Mouse (Mus musculus) gastrocnemius, adult 18-20 months (tissue): ENCODE measurements around the gene Col4a1. TPM values are rescaled to one million over a fixed set of nuclear protein-coding genes. Genes with fewer than 3 reads are reported as not detected.

ENCODE experiments used
- DNase-seq: peaks from one replicate; pipeline ENCODE4 v3.0.0; 2021; ENCODE audit warnings: low spot score
- total RNA-seq, 2 experiments: library from RNA; stranded (reverse); gene quantifications; 2 replicates each; pipeline ENCODE4 v1.2.3; 2021

Col4a1 gene
- total RNA-seq, 2 experiments from 2014 or later = 66.5 to 81.6 TPM

DNA sequence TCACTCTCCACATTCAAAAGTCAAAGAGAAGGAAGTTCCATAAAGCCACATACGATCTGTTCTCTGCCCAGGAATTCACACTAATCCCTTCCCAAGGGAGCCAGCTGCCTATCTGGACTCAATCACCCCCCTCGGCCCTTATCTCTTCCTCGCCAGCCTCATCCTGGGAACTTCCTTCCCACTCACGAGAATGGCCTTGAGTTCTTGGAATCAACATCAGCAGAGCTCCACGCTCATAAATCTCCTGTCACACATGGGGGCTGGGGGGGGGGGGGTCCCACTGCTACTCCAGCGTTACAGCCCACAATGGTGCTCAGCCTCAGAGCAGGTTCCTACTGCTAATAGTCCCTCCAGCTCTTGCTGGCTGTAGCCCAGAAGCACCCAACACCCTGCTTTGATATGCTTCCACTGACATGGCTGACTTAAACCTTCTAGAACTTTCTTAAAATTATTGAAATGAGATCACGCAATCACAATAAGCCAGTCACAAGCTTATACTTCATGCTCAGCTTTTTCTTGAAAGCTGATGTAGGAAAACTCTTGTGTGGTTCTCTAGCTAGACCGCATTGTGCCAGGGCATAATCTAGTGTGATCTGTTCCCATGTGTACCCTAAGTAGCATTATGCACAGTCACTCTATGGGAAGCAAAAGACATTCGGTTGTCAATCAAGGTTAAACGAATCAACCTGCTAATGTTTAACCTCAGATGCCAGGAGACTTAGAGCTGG, 78.3 kb downstream of the Col4a1 start:
- DNase-seq = no peak

DNA sequence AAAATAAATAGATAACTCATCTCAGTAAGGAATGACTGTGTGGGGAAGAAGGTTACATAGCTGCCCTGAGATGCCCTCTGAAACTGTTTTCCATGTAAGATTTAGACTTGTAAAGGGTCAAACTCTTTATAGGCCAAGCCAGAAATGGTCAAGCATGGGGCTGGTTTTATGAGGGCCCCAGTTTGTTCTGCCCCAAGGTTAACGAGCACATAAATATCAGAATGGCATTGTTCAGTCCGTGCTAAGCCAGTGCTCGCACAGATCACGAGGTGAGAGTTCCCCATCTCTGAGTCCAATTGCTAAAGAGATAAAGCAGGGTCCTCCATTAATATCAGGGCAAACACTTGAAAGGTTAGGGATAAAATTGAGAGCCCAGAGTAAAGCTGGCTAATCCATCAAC, 79.6 kb downstream of the Col4a1 start:
- no peak for DNase-seq

DNA sequence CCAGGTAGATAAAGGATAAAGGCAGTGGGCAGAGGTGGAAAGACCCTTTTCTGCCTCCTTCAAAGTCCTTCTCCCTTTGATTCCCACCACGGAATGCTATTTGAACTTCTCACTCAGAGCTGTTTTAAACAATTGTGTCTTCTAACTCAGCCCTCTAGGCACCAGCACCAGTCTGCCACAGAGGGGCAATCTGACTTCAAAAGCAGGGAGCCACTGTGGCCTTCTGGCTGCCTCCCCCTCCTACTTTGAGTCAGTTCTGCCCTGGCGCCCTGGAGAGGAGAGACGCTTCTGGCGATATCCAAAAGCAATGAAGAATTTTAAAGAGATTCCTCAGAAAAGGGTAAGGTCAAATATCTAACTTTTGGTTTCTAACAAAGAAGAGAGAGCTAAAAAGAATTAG, 82.3 kb downstream of the Col4a1 start:
- no peak for DNase-seq

DNA sequence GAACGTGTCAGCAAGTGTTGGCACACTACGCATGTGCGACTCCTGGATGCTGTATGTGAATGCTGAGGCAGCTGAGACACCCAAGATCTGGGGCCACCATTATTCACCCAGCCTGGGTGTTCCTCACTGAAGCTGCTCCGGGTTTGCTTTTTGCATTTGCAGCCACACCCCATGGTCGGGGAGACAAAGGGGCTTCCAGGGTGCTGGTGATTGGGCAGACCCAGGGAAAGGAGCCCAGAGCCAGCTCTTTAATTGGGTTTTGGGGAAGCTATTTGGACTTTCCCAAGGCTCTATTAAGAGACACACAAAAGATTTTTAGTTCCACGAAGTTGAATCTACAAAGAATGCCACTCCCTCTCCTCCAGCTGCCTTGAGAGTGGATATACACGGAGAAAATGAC, 85.2 kb downstream of the Col4a1 start:
- no peak for DNase-seq

DNA sequence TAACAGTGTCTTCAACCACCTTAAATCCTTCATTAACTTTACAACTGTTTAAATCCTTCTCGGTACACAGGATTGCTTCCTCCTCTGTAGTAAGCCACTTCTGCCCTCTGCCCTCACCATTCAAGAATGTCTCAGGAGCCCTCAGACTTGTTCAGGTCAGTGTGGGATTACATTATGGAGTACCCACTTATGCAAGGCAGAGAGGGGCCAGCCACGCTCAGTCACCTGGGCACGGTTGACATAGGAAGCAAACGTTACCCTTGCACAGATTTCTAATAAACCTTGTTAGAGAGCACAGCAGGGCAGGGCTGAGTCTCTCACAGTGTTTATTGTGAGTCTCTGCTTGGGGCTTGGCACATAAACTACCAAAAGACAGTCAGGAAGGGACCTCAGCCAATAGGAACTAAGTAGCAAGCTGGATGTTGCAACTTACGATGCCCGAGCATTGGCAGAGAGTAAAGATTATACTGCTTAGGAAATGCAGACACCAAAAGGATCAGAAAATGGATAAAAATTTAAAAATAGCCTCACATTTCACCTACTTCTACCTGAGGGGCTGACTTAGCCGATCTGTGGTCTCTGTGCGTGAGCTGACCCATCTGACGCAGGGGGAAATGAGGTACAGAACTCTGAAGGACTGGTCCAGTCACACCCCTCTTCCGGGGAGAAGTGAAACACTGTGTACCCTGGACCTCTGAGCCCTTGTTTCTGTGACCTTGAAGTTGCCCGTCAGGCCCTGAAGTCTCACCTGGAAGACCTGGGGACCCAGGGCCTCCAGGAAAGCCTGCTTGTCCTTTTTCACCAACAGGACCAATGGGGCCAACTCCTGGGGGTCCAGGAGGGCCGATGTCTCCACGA, 86.8 kb downstream of the Col4a1 start:
- no peak for DNase-seq

DNA sequence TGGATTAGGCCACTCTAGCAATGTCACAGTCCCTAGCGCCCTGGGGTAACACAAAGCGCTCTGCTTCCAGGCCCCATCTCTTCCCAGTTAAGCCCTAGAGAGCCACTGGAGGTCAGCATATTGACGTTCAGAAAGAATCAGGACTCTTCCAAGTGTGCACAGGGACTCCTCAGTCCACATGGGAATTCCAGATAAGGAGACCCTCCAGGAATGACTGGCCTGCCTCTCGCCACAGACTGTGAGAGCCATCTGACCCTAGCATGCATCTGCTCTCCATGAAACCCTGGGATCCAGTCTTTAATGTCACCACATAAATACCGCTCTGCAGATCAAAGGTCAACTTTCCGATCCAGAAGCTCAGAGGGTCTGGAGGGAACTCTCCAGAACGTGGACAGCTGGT, 88.4 kb downstream of the Col4a1 start:
- no peak for DNase-seq

DNA sequence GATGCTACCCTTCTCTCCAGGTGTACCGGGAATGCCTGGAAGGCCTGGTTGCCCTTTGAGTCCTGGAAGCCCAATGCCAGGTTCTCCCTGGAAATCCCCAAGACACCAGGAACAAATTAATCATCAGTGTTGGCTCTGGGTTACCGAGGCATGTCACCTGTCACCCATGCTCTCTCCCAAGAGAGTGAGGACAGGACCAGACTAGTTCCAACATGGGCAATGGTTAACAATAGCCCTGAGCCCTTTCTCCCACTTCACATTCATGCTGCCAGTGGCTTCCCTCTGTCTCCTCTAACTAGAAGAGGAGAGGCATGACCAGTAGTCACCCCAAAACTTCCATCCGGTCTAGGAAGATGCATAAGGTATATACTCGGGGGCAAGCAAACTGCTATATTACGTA, 91.3 kb downstream of the Col4a1 start:
- no peak for DNase-seq

DNA sequence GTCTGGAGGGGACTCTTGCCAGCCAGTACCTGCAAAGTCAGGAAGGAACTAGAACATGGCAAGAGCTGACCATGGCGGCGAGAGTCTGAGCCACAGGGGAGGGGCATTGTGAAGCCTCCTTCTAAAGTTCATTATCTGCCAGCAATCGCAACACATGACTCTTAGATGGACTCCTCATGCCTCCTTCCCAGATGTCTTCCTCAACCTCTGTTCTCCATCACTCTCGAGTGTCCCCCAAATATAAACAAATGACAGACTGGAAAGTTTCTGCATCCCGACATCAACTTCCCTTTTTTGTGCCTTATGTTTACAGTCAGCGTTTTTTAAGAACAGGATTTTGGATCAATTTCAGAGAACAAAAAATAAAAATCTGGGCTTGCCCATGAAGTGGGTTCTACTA, 93.3 kb downstream of the Col4a1 start:
- no peak for DNase-seq

DNA sequence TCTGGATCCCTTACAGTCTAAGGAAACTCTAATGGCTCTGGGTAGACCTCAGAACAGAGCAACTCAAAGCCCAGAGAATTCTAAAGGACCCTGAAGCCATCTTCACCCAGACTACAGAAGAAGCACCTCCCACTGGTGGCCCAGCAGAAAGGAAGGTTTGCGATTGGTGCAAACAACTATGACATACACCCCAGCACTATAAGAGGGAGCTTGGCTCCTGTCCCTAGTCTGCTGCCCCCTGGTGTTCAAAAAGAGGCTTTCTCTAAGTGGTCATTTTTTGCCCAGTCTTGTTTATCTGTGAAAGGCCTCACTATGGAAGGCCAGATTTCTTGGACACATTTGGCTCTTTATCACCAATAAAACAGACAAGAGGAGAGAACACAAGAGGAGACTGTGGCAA, 97.4 kb downstream of the Col4a1 start:
- DNase-seq = peak; percentile 57

DNA sequence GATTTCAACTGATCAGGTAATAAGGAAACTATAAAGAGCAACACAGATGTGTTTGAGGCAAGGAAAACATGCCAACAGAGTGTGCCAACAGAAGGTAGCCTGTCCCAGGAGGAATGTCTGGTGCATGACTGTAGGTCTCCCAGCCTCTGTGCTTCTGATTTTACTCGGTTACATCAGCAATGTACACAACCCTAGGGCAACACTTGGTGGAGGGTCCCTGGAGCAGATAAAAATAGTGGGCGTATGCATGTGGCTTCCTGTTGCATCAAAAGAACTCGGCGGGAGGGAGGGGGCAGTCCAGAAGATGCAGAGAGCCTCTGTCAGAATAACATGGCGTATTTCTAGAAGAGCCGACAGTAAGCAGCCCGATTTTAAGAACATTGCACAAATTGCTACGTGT, 106.1 kb downstream of the Col4a1 start:
- DNase-seq = no peak

DNA sequence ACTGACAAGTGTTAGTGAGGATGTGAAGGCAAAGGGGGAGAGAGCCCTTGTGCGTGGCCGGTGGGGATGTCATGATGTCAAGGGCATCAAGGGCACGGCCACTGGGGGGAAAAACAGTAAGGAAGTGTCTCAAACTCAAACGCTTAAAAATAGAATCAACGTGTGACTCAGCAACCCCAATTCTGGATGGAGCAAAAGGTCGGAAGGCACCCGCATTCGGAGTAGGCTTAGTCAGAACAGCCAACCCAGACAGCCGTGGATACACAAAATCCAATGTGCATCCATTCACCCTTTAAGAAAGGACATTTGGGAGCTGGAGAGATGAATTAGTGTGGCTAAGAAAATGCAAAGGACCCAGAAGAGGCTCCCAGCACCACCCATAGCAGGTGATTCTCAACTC, 107.1 kb downstream of the Col4a1 start:
- DNase-seq = no peak

DNA sequence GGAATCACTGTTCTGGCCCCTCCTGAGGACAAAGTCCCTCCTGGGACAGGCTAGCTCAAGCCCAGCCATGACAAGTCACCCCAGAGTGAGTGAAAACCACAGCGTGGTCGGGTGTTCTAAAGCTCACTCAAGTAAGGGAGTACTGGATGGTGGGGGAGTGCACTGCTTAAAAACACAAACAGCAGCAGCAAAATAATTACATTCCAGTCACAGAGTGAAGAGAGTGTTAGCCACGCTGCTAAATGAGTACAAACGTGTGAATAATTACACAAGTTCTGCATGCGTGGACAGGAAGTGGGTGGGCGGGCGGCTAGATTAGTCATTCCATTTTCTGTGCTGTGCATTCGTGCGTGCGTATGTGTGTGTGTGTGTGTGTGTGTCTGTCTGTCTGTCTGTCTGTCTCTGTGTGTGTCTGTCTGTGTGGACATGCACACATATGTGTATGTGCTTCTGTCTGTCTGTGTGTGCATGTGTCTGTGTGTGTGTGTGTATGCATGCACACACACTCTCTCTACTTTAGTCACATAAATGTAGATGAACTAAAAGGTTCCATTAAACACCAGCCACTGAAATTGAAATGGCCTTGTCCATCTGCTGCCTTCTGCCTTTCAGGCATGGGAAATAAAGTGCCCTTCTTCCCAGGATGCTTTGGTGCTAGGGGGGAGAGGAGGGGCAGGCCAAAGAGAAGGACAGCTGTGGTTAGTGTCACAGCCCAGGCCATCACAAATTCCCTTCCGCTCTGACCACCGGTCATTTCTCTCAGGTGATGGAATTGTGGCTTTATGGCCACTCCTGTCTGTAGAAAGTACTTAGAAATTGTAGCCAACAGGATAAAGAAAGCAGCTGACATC, 109.1 kb downstream of the Col4a1 start:
- DNase-seq = no peak

DNA sequence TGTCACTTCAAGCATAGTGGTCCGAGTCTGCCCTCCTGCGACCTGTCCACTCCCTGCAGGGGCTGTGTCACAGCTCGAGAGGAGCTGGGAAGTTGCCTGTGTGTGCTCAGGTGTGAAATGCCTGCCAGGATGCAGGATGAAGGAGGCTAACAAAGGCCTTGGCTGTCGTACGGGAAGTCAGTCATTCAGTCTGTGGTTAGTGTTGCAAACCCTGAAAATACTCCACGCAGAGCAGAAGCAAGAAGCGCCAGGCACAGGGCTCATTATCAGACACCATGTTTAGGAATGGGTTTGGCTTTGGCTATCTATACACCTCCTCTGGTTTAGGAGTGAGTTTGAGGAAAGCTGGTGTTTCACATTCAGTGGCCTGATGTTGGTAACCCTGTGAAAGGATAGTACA, 114.0 kb downstream of the Col4a1 start:
- no peak for DNase-seq

DNA sequence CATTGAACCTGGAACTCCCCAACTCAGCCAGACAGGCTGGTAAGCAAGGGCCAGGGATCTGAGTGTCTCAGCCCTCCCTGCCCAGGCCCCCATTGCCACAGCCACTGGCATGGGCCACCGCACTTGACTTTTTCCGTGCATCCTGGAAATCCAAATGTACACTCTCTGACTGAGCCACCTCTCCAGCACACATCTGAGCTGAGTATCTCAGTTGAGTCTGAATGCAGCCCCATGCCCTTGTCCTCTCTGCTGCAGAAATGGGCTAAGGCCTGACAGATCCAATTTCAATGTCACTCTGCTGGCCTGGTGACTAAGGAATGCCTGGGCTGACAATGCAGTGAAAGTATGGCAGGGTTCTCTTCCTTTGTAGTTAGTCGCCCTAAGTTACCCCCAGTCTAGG, 114.6 kb downstream of the Col4a1 start:
- no peak for DNase-seq

DNA sequence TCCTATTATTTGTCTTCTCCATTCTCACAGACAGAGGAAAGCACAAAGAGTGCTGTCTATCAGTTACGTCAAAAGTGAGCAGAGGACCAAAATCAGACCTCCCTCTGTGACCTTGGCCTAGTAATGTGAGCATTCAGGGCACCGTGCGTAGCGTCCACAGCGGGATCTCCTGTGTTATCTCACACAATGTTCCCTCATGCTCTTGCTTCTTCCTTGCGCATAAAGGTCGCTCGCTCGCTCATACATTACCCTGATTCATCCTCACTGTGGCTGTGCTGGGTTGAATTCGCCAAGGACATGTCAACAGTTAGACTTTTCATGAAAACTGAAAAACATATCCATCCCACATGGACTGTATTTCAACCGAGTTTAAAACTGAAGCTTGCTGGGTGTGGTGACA, 115.4 kb downstream of the Col4a1 start:
- DNase-seq = no peak

DNA sequence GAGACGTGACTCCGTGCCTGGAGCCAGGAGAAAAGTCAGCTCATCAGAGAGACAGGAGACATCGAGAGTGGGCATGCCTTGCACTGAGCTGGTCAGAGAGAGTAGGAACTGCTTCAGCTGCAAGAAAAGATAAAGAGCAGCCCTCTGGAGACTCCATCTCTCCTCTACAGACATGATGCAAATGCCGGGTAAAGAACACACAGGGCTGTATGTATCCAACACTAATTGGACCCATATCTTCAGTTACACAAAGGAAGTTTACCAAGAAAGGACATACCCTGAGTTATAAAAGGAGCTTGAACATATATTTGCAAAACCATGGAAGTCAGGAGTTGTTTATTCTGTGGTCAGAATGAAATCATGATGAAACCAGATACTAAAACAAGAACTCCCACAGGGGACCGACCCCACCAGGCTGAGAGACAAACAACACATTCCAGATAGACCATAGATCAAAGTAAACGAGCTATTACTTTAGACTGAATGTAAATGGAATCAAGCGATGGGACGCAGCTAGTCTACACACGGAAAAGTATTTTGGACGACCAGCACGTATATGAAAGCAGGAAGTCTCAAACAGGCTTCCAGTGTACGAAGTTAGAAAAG, 119.8 kb downstream of the Col4a1 start:
- DNase-seq = no peak

DNA sequence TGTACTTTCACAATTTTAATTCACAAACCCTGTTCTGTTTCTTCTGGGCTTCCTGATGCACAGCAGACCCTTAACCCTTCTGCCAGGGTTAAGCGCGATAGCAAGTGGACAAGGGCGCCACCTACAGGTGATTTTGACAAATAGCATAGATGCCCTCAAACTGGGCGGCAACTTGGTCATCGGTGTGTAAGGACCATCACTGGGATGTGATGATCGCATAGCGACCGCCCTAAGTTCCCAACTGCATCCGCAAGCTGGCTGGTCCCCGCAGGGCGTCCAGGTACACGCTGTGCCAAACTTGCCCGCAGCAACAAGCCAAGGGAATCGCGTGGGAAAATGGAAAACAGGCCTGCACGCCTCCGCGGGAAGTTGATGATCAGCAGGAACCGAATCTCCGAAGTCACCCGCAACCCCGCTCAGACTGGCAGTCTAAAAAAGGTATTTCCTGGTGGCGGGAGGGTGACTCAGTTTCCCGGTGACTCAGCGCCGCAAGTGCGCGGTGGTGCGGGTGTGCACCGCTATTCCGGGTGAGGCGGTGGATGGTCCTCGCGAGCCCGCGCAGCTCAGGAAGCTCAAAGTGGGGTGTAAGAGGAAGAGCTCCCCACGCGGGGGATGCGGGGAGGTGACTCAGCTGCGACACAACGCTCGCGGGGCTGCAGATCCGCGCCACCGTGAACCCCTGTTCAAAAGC, 124.9 kb downstream of the Col4a1 start:
- peak; percentile 79 for DNase-seq

DNA sequence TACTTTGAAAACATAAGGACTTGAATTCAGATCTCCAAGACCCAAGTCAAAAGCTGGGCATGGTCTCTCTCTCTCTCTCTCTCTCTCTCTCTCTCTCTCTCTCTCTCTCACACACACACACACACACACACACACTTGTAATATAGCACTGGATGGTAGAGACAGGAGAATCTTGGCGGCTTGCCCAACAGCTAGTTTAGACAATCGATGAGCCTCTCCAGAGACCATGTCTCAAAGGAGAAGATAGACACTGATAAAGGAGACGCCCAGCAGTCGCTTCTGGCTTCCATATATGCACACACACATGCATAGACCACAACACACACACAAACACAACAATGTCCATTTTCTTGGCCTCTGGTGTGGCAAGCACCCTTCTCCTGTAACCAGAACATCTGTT, 126.2 kb downstream of the Col4a1 start:
- no peak for DNase-seq

DNA sequence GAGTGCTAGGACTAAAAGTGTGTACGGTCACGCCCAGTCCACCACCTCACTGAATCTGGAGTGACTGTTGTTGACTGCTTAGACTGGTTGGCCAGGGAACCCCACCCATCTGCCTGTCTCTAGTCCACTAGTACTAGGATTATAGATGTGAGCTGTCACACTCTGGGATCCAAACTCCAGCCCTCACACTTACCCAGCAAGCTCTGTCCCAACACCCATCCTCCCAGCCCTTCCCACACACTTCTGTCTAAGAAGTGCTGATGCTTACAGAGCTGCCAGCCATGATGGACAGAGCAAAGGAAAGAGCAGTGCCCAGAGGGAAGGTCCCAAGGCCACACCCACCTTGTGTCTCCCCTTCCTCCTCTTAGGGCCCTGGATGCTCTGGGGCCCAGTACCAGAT, 127.0 kb downstream of the Col4a1 start:
- DNase-seq = no peak

DNA sequence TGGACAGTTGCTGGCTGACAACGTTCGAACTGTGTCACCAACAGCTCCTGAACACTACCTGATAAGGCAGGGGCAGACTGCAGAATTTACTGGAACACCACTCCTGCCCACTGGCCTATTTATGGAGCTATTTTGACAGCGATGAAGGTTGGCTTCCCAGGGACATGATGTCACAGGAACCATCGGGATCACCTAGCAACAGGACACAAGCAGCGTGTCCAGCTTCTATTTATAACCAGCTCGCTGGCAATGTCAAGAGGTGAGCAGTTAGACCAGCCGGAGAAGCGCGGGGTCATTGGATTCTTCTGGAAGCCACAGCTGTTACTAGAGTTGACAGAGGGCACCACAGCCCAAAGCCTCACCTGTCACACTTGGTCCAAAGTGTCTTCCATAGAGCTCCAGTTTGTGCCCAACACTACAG, 129.0 kb downstream of the Col4a1 start:
- peak; percentile 87 for DNase-seq

DNA sequence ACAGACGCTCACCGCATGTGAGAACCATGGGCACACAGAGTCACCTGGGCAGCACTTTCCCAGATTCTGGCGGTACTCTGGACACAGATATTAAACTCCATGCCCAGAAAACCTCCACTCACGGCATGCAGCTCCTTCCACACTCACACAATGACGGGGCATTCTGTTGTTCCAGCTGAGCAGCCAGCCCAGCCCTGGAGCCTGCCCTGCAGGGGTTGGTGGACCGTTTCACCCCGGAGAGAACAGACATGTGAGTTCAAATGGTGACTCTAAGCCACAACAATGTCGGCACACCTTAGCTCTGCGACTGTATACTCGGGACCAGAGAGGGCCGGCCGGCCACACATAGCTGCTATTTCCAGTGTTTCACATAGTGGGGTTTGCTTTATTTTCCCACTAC, 130.0 kb downstream of the Col4a1 start:
- no peak for DNase-seq
